Mouse (Mus musculus) left cerebral cortex, adult 2 months (tissue): ENCODE results near the gene Otub1. TPM values are rescaled to one million over a fixed set of nuclear protein-coding genes. Genes with fewer than 3 reads are reported as not detected.

Source experiments
- DNase-seq, 2 experiments: peaks; one replicate each; pipeline ENCODE4 v3.0.0; 2021 to 2022; ENCODE audit warnings: low spot score in 2 of 2, mixed read lengths in 1 of 2; ENCODE audit errors: extremely low spot score in 1 of 2
- H3K27ac ChIP-seq: fragments of 200-600 bp; 2 replicates; pipeline ENCODE4 v1.8.1; 2022
- H3K4me3 ChIP-seq: fragments of 200-600 bp; 2 replicates; pipeline ENCODE4 v1.8.1; 2022
- CTCF ChIP-seq: fragments of 200-600 bp; IDR thresholded peaks from 2 replicates; pipeline ENCODE4 v1.8.1; 2022; ENCODE audit warnings: antibody characterized with exemption, mild to moderate bottlenecking, moderate library complexity
- intact Hi-C: fragments of 180-260 bp; cut with DNase I; formaldehyde crosslinking; loops from one replicate; pipeline ENCODE4 v1.15.1; 2025
- total RNA-seq, 2 experiments: library from RNA; stranded (reverse); gene quantifications; 2 replicates each; pipeline ENCODE4 v1.2.3; 2021

Otub1 gene
- total RNA-seq, 2 experiments from 2014 or later, result 257 to 267 TPM

DNA sequence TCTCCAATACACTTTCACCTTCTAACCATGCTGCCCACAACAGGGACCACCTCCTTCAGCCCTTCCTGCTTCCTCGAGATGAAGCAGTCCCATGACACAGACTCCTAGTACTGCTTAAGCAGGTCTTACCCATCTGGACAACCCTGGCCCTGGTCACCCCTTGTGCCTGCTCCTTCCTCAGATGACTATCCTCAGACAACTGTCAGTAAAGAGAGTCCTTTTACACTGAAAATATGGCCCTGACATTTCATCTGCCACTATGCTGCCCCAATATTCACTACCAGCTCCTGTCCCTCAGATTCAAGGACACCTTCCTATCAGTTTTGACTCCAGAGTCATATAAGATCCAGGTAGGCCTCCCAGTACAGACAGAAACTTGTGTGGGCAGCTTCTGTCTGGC is 5.7 kb downstream of the Otub1 start:
- no peak overlapping the region for H3K4me3 ChIP-seq
- no peak for DNase-seq
- intact Hi-C loops, result no loop called here
- no peak overlapping the region for H3K27ac ChIP-seq
- no peak for TF ChIP-seq CTCF

- intact Hi-C loops, result no loop called here
- Histone ChIP-seq H3K27ac (no peak overlapping the region), H3K4me3 (no peak overlapping the region)
- no peak for DNase-seq
- no peak for TF ChIP-seq CTCF
Observed at GRCm38 (mm10) chr19:7199089-7199488, 7.0 kb downstream of the Otub1 start.

GRCm38 (mm10) chr19:7197445-7197844 is 8.7 kb downstream of the Otub1 start:
- intact Hi-C loops, result loop anchor here (2.0 kb wide), 1 partner anchor 33 kb away; no protein-coding TSS in a partner anchor
- DNase-seq, result no peak
- H3K4me3 ChIP-seq, result no peak overlapping the region
- H3K27ac ChIP-seq, result no peak overlapping the region
- no peak for TF ChIP-seq CTCF

DNA sequence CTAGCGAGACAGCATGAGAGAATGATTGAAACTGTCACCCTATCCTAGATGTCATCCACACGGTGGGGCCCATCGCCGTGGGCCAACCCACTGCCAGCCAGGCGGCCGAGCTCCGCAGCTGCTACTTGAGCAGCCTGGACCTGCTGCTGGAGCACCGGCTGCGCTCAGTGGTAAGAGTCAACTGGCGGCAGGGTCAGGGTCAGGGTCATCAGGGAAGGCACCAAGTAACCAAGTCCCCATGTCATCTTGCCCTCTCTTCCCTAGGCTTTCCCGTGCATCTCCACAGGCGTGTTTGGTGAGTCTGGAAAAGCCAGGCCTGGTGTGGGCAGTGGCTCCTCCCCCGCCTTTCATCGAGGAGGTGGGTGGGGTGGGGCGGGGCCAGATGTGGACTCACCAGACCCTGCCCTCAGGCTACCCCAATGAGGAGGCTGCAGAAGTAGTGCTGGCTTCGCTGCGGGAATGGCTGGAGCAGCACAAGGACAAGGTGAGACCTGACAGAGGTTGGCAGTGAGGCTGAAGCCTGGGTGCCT is 9.3 kb downstream of the Otub1 start:
- no peak overlapping the region for H3K27ac ChIP-seq
- no peak overlapping the region for H3K4me3 ChIP-seq
- intact Hi-C loops, result loop anchor here (1.0 to 2.0 kb wide), 2 partner anchors 32 to 133 kb away; no protein-coding TSS in a partner anchor
- no peak for DNase-seq
- TF ChIP-seq CTCF, result no peak

- Histone ChIP-seq H3K27ac (no peak overlapping the region), H3K4me3 (no peak overlapping the region)
- intact Hi-C loops, result loop anchor here (1.0 to 2.0 kb wide), 3 partner anchors 31 to 132 kb away; no protein-coding TSS in a partner anchor
- DNase-seq, result peak; percentile 67
- TF ChIP-seq CTCF, result peak; percentile 95
Observed at GRCm38 (mm10) chr19:7195900-7196728, 10.0 kb downstream of the Otub1 start.

- intact Hi-C loops, result no loop called here
- no peak for TF ChIP-seq CTCF
- Histone ChIP-seq H3K4me3 (no peak overlapping the region), H3K27ac (no peak overlapping the region)
- DNase-seq, result no peak
Observed at GRCm38 (mm10) chr19:7192561-7192967, 13.6 kb downstream of the Otub1 start.

DNA sequence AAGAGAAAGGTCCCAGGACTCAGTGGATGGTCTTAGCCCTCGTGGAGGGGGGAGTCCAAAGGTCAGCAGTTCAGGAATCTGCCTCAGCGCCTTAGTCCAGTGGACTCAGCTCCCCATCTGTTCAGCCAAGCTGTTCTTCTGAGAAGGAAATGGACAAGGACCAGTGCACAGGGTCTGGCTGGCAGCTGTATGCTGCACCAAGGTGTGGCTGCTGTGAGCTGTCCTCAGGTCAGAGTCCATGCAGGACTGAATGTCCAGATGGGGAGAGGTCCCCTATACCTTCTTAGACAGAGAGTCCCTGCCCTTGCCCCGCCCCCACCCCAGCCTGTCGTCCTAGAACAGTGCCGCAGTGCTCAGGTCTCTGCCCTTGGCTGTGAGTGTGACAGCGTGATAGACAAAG is 14.5 kb downstream of the Otub1 start:
- TF ChIP-seq CTCF, result no peak
- intact Hi-C loops, result no loop called here
- no peak overlapping the region for H3K27ac ChIP-seq

DNA sequence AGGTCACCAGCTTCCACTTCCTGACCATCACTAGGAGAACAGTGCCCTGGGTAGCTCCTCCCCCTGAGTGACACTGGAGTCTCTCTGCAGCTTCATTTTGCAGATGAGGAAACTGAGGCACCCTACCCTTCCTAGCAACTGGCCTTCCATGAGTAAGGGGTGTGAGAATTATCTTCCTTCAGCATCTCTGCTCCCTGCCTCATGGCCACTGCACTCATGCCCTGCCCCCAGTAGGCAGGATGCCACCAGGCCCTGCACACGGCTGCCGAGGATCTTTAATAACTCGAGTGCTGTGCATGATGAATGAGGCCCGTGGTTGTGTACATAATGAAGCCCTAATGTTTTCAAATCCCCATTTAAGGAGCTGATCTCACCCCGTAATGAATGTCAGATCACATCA is 15.1 kb downstream of the Otub1 start:
- H3K27ac ChIP-seq, result no peak overlapping the region
- intact Hi-C loops, result no loop called here
- no peak for DNase-seq
- TF ChIP-seq CTCF, result no peak
- H3K4me3 ChIP-seq, result no peak overlapping the region

More for the DNA sequence above, 14.5 kb downstream of the Otub1 start:
- no peak overlapping the region for H3K4me3 ChIP-seq
- DNase-seq, result no peak

- Histone ChIP-seq H3K4me3 (no peak overlapping the region), H3K27ac (no peak overlapping the region)
- intact Hi-C loops, result no loop called here
- DNase-seq, result no peak
- TF ChIP-seq CTCF, result no peak
Observed at GRCm38 (mm10) chr19:7189026-7189425, 17.1 kb downstream of the Otub1 start.

DNA sequence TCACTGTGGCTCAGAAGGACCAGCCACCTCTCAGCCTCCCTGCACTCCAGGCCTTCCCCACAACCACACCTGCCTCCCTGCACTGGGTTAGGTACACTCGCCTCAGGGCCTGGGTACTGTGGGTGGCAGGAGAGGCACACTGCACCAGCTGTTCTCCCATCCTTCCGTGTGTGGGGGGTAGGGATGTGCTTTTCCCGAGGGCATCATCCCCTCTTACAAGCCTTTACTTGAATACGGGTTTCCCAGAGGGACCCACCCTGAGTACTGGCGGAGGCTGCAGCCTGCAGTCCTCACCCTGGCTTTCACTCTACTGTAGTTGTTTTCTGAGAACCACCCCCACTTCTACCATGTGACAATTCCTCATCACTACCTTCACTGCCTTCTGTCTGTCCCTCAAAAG is 19.0 kb downstream of the Otub1 start:
- no peak for TF ChIP-seq CTCF
- no peak overlapping the region for H3K27ac ChIP-seq
- no peak for DNase-seq
- intact Hi-C loops, result no loop called here
- H3K4me3 ChIP-seq, result no peak overlapping the region

DNA sequence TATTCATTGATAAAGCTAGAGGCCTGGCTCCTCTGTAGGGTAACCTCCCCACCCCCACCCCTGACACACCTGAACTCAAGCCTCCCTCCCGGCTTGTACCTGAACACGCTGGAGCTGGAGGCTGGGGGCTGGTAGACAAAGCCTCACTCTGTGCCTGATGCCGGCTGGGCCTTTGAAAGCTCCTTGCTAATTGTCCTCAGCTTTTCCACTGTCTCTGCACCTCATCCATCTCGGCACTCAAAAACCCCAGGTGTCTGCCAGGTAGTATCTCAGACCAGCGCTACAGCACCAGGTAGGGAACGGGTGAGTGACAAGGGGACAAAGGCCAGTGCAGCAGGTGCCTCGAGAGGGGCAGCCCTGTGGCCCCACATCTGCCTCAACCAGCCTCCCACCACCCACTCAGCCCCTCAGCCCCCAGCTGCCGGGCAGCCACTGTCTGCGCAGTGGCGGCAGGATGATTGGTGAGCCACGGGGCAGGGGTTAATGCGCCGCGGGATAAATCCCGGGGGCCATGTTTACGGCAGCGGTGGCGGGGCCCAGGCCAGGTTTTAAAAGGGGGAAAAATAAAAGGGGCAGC is 20.3 kb downstream of the Otub1 start:
- intact Hi-C loops, result no loop called here
- no peak overlapping the region for H3K27ac ChIP-seq
- no peak overlapping the region for H3K4me3 ChIP-seq
- TF ChIP-seq CTCF, result no peak
- no peak for DNase-seq

GRCm38 (mm10) chr19:7185059-7185458 is 21.1 kb downstream of the Otub1 start:
- Histone ChIP-seq H3K4me3 (no peak overlapping the region), H3K27ac (no peak overlapping the region)
- intact Hi-C loops, result no loop called here
- no peak for DNase-seq
- no peak for TF ChIP-seq CTCF
